Mouse (Mus musculus) limb, embryonic 10.5 days (tissue): ENCODE measurements around the gene Rbm18. TPM values are rescaled to one million over a fixed set of nuclear protein-coding genes. Genes with fewer than 3 reads are reported as not detected.
A peak's percentile ranks its signal among the peaks of the same experiment; 100 is the strongest.

Experiments
- DNase-seq: peaks from one replicate; pipeline ENCODE4 v3.0.0-alpha.2; 2017; ENCODE audit warnings: low spot score
- H3K27ac ChIP-seq: fragments of 300-500 bp; sonication (generic); 2 replicates; pipeline ENCODE4 v1.5.1; 2016; ENCODE audit warnings: mild to moderate bottlenecking
- H3K27me3 ChIP-seq: fragments of 300-500 bp; sonication (generic); 2 replicates; pipeline ENCODE4 v1.6.1; 2016; ENCODE audit warnings: low read depth, mild to moderate bottlenecking; ENCODE audit not compliant: poor library complexity, severe bottlenecking
- H3K36me3 ChIP-seq: fragments of 300-500 bp; sonication (generic); 2 replicates; pipeline ENCODE4 v1.6.1; 2016; ENCODE audit warnings: mild to moderate bottlenecking, moderate library complexity
- H3K4me1 ChIP-seq: fragments of 300-500 bp; sonication (generic); 2 replicates; pipeline ENCODE4 v1.6.1; 2016
- H3K4me3 ChIP-seq: fragments of 300-500 bp; sonication (generic); 2 replicates; pipeline ENCODE4 v1.5.1; 2016; ENCODE audit warnings: mild to moderate bottlenecking, moderate library complexity
- H3K9me3 ChIP-seq: fragments of 300-500 bp; sonication (generic); replicated peaks from 2 replicates; pipeline ENCODE4 v1.6.1; 2016; ENCODE audit warnings: mild to moderate bottlenecking
- WGBS: fragments of 180-500 bp; shearing (Covaris S2); methylation state at CpG from one replicate; pipeline ENCODE4 v1.1.7; 2016; 5-methylcytosine and 5-hydroxymethylcytosine counted together
- polyA plus RNA-seq: library from polyadenylated mRNA; unstranded; fragments of >200 nt; fragmentation: Nextera tagmentation; extraction: Ambion mirVana; gene quantifications from 2 replicates; pipeline ENCODE4 v1.2.1, GENCODE M21; 2016

Rbm18 gene
- polyA plus RNA-seq, 1 experiment from 2014 or later = 85.3 TPM

- no peaks in the 10 kb centered on the region for H3K27me3 ChIP-seq
- H3K4me3 ChIP-seq = no peak overlapping the region
- H3K36me3 ChIP-seq = peaks cover 23% of the 10 kb centered on the region
- no peaks in the 10 kb centered on the region for H3K9me3 ChIP-seq
- no peak overlapping the region for H3K27ac ChIP-seq
- WGBS = 80% methylated on average over 7 of the region's 7 CpGs
- 0 out of 2 replicates have a peak, but pooled peaks cover 2% of the 10 kb centered on the region for H3K4me1 ChIP-seq
- no peak for DNase-seq
Observed at GRCm38 (mm10) chr2:36148876-36149365, 12.3 kb upstream of the Rbm18 start.

GRCm38 (mm10) chr2:36139096-36139495, 2.5 kb upstream of the Rbm18 start:
- 89% methylated on average over 2 of the region's 2 CpGs for WGBS
- H3K4me3 ChIP-seq = no peak overlapping the region
- no peaks in the 10 kb centered on the region for H3K27me3 ChIP-seq
- no peak overlapping the region for H3K27ac ChIP-seq
- no peaks in the 10 kb centered on the region for H3K9me3 ChIP-seq
- H3K36me3 ChIP-seq = peaks cover 20% of the 10 kb centered on the region
- H3K4me1 ChIP-seq = peaks cover 13% of the 10 kb centered on the region
- DNase-seq = no peak

- DNase-seq = no peak
- 1% methylated on average over 4 of the region's 4 CpGs for WGBS
- Histone ChIP-seq H3K36me3 (peaks cover 40% of the 10 kb centered on the region), H3K27me3 (no peaks in the 10 kb centered on the region), H3K9me3 (no peaks in the 10 kb centered on the region), H3K4me1 (peaks cover 13% of the 10 kb centered on the region), H3K27ac (peak overlapping the region; percentile 94), H3K4me3 (peak overlapping the region; percentile 82)
Observed at GRCm38 (mm10) chr2:36135887-36136286, 686 bp downstream of the Rbm18 start.

GRCm38 (mm10) chr2:36129051-36129450, 7.5 kb downstream of the Rbm18 start:
- 78% methylated on average over 3 of the region's 3 CpGs for WGBS
- H3K4me1 ChIP-seq = no peaks in the 10 kb centered on the region
- no peaks in the 10 kb centered on the region for H3K27me3 ChIP-seq
- H3K36me3 ChIP-seq = peaks cover 93% of the 10 kb centered on the region
- no peak overlapping the region for H3K27ac ChIP-seq
- DNase-seq = no peak
- H3K4me3 ChIP-seq = no peak overlapping the region
- no peaks in the 10 kb centered on the region for H3K9me3 ChIP-seq

GRCm38 (mm10) chr2:36127973-36128372, 8.6 kb downstream of the Rbm18 start:
- H3K36me3 ChIP-seq = peaks cover 93% of the 10 kb centered on the region
- H3K4me1 ChIP-seq = no peaks in the 10 kb centered on the region
- whole genome bisulfite sequencing = 86% methylated on average over 4 of the region's 4 CpGs
- H3K27ac ChIP-seq = no peak overlapping the region
- H3K9me3 ChIP-seq = no peaks in the 10 kb centered on the region
- H3K27me3 ChIP-seq = no peaks in the 10 kb centered on the region
- DNase-seq = no peak
- no peak overlapping the region for H3K4me3 ChIP-seq

- Histone ChIP-seq H3K27ac (no peak overlapping the region), H3K9me3 (no peaks in the 10 kb centered on the region), H3K4me1 (no peaks in the 10 kb centered on the region), H3K27me3 (no peaks in the 10 kb centered on the region), H3K36me3 (peaks cover 93% of the 10 kb centered on the region), H3K4me3 (no peak overlapping the region)
- no peak for DNase-seq
- WGBS = 94% methylated on average over 9 of the region's 9 CpGs
Observed at GRCm38 (mm10) chr2:36126795-36127429, 9.7 kb downstream of the Rbm18 start.

GRCm38 (mm10) chr2:36112632-36113031, 23.9 kb downstream of the Rbm18 start:
- Histone ChIP-seq H3K9me3 (no peaks in the 10 kb centered on the region), H3K27ac (no peak overlapping the region), H3K27me3 (peaks cover 46% of the 10 kb centered on the region), H3K4me1 (peaks cover 4% of the 10 kb centered on the region; the same call in 1 of the 2 replicates), H3K36me3 (peaks cover 23% of the 10 kb centered on the region), H3K4me3 (no peak overlapping the region)
- no peak for DNase-seq
- 82% methylated on average over 3 of the region's 3 CpGs for WGBS

- Histone ChIP-seq H3K36me3 (no peaks in the 10 kb centered on the region), H3K27me3 (peaks cover 86% of the 10 kb centered on the region), H3K4me3 (no peak overlapping the region), H3K4me1 (peaks cover 24% of the 10 kb centered on the region), H3K9me3 (no peaks in the 10 kb centered on the region), H3K27ac (no peak overlapping the region)
- DNase-seq = no peak
- WGBS = 7% methylated on average over 7 of the region's 7 CpGs
Observed at GRCm38 (mm10) chr2:36108615-36109014, 28.0 kb downstream of the Rbm18 start.

- Histone ChIP-seq H3K36me3 (no peaks in the 10 kb centered on the region), H3K4me3 (peak within 1 kb of the TSS; percentile 51), H3K4me1 (peaks cover 47% of the 10 kb centered on the region), H3K27me3 (peaks cover 100% of the 10 kb centered on the region), H3K27ac (peak within 1 kb of the TSS; percentile 39; the same call in 1 of the 2 replicates), H3K9me3 (no peaks in the 10 kb centered on the region)
- peak; percentile 72 for DNase-seq
- under 1% methylated on average over 57 of the region's 58 CpGs for WGBS
Observed at GRCm38 (mm10) chr2:36104956-36105741, 31.4 kb downstream of the Rbm18 start, which contains the start of gene Lhx6. TSS of gene Lhx6 (minus strand) at chr2:36105408.

GRCm38 (mm10) chr2:36104436-36104955, 32.1 kb downstream of the Rbm18 start:
- Histone ChIP-seq H3K9me3 (no peaks in the 10 kb centered on the region), H3K27ac (no peak overlapping the region), H3K4me3 (peak overlapping the region; percentile 51), H3K36me3 (no peaks in the 10 kb centered on the region), H3K27me3 (peaks cover 100% of the 10 kb centered on the region), H3K4me1 (peaks cover 50% of the 10 kb centered on the region)
- WGBS = under 1% methylated on average over 32 of the region's 32 CpGs
- DNase-seq = peak; percentile 69

GRCm38 (mm10) chr2:36103555-36104367, 32.8 kb downstream of the Rbm18 start:
- Histone ChIP-seq H3K9me3 (no peaks in the 10 kb centered on the region), H3K4me3 (peak overlapping the region; percentile 51), H3K27ac (0 out of 2 replicates have a peak overlapping the region, but pooled peaks have one; percentile 16), H3K36me3 (no peaks in the 10 kb centered on the region), H3K4me1 (peaks cover 50% of the 10 kb centered on the region), H3K27me3 (peaks cover 100% of the 10 kb centered on the region)
- DNase-seq = peak; percentile 75
- under 1% methylated on average over 38 of the region's 38 CpGs for WGBS

- H3K36me3 ChIP-seq = no peaks in the 10 kb centered on the region
- peaks cover 100% of the 10 kb centered on the region for H3K27me3 ChIP-seq
- WGBS = under 1% methylated on average over 21 of the region's 21 CpGs
- no peak overlapping the region for H3K27ac ChIP-seq
- peaks cover 47% of the 10 kb centered on the region for H3K4me1 ChIP-seq
- H3K4me3 ChIP-seq = peak overlapping the region; percentile 51
- peak; percentile 53 for DNase-seq
- no peaks in the 10 kb centered on the region for H3K9me3 ChIP-seq
Observed at GRCm38 (mm10) chr2:36103069-36103554, 33.5 kb downstream of the Rbm18 start.
